Mouse (Mus musculus) spleen, adult 2 months (tissue): Measurements from ENCODE around the gene Gps1. TPM values are rescaled to one million over a fixed set of nuclear protein-coding genes. Genes with fewer than 3 reads are reported as not detected.

Experiments used
- DNase-seq, 2 experiments: peaks; one replicate each; pipeline versions ENCODE4 v3.0.0 to v3.0.0-alpha.2; 2012 to 2021; ENCODE audit warnings: low spot score in 2 of 2, low read depth in 1 of 2
- H3K27ac ChIP-seq: fragments of 200-500 bp; 2 replicates; pipeline ENCODE4 v1.5.1; 2012; ENCODE audit warnings: low read length, inconsistent platforms; ENCODE audit not compliant: insufficient read depth
- H3K27me3 ChIP-seq: fragments of 200-500 bp; 2 replicates; pipeline ENCODE4 v1.6.1; 2012; ENCODE audit warnings: mild to moderate bottlenecking, moderate library complexity, low read length, inconsistent platforms; ENCODE audit not compliant: control insufficient read depth, insufficient read depth
- H3K36me3 ChIP-seq: fragments of 200-500 bp; 2 replicates; pipeline ENCODE4 v1.6.1; 2012; ENCODE audit warnings: mild to moderate bottlenecking, low read length, inconsistent platforms; ENCODE audit not compliant: control insufficient read depth, insufficient read depth
- H3K4me1 ChIP-seq: fragments of 200-500 bp; 2 replicates; pipeline ENCODE4 v1.6.1; 2011; ENCODE audit warnings: inconsistent platforms; ENCODE audit not compliant: control insufficient read depth, insufficient read depth, insufficient read length
- H3K4me3 ChIP-seq: fragments of 200-500 bp; 2 replicates; pipeline ENCODE4 v1.5.1; 2011; ENCODE audit warnings: mild to moderate bottlenecking, inconsistent platforms; ENCODE audit not compliant: insufficient read depth, insufficient read length; ENCODE audit errors: extremely low read depth
- CTCF ChIP-seq: fragments of 200-500 bp; IDR thresholded peaks from 2 replicates; pipeline ENCODE4 v1.5.1; 2011; ENCODE audit warnings: mild to moderate bottlenecking, inconsistent platforms; ENCODE audit not compliant: insufficient read depth, insufficient read length, insufficient replicate concordance; ENCODE audit errors: extremely low read depth
- POLR2A ChIP-seq: fragments of 200-500 bp; IDR thresholded peaks from 2 replicates; pipeline ENCODE4 v1.6.1; 2011; ENCODE audit warnings: low read depth, low read length, inconsistent platforms
- WGBS: fragments of 180-500 bp; shearing (Covaris S2); methylation state at CpG from one replicate; pipeline ENCODE4 v1.1.7; 2018; 5-methylcytosine and 5-hydroxymethylcytosine counted together
- polyA plus RNA-seq: library from polyadenylated mRNA; depleted of rRNA; stranded (reverse); fragments of >200 nt; gene quantifications from 2 replicates; pipeline ENCODE4 v1.2.3, GENCODE M21; 2012

The Gps1 gene
- polyA plus RNA-seq, 1 experiment = 84.9 TPM

DNA sequence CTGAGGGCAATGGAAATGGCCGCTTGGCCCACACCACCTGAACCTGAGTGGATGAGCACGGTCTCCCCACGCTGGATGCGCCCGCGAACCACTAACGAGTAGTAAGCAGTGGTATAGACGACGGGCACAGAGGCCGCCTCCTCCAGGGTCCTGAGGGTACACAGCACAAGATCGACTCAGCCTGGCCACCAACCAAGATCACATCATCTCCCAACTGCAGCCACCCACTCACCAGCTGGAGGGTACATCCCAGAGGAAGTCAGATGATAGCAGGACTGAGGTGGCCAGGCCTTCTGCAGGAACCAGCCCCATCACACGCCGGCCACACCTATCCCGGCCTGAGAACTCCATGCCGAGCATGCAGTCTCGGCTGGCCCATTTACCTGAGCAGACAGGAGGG, 28.0 kb downstream of the Gps1 start:
- 97% methylated on average over 16 of the region's 16 CpGs for WGBS
- no peak overlapping the region for H3K27ac ChIP-seq
- no peaks in the 10 kb centered on the region for H3K4me1 ChIP-seq
- peaks cover 94% of the 10 kb centered on the region for H3K36me3 ChIP-seq
- no peak overlapping the region for H3K4me3 ChIP-seq
- no peak for DNase-seq
- no peaks in the 10 kb centered on the region for H3K27me3 ChIP-seq
- TF ChIP-seq CTCF (no peak), POLR2A (no peak)

GRCm38 (mm10) chr11:120817358-120817757, 33.3 kb downstream of the Gps1 start:
- no peak overlapping the region for H3K27ac ChIP-seq
- TF ChIP-seq CTCF (no peak), POLR2A (no peak)

GRCm38 (mm10) chr11:120818251-120818650, 34.2 kb downstream of the Gps1 start:
- TF ChIP-seq POLR2A (no peak), CTCF (no peak)
- Histone ChIP-seq H3K4me3 (no peak overlapping the region), H3K27ac (no peak overlapping the region), H3K4me1 (peaks cover 4% of the 10 kb centered on the region; the same call in 1 of the 2 replicates), H3K27me3 (no peaks in the 10 kb centered on the region), H3K36me3 (peaks cover 72% of the 10 kb centered on the region)
- 97% methylated on average over 13 of the region's 13 CpGs for WGBS
- no peak for DNase-seq

More at GRCm38 (mm10) chr11:120817358-120817757, 33.3 kb downstream of the Gps1 start:
- Histone ChIP-seq H3K27me3 (no peaks in the 10 kb centered on the region), H3K4me3 (no peak overlapping the region), H3K4me1 (no peaks in the 10 kb centered on the region; the same call in 1 of the 2 replicates), H3K36me3 (peaks cover 81% of the 10 kb centered on the region)
- no peak for DNase-seq
- 95% methylated on average over 6 of the region's 6 CpGs for WGBS

- no peaks in the 10 kb centered on the region for H3K27me3 ChIP-seq
- peaks cover 59% of the 10 kb centered on the region for H3K36me3 ChIP-seq
- 95% methylated on average over 6 of the region's 6 CpGs for WGBS
Observed at GRCm38 (mm10) chr11:120819556-120819955, 35.5 kb downstream of the Gps1 start.

DNA sequence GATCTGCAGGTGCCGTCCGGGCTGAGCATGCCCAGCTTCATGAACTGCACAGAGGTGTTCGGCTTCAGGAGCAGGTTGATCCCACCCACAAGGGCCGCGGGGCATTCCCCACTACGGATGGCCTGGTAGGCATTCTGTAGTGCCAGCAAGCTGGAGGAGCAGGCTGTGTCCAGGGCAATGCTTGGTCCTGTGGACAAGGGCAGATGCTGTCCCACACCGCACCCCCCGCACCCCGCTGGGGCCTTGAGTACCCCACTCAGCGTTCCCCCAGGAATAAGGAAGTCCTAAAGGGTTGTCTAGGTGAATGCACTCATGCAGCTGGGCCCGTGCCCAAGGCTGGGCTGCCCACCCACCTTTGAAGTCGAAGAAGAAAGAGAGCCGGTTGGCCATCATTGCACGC, 36.5 kb downstream of the Gps1 start:
- TF ChIP-seq CTCF = no peak
- no peak for TF ChIP-seq POLR2A
- Histone ChIP-seq H3K36me3 (peaks cover 51% of the 10 kb centered on the region), H3K27ac (no peak overlapping the region), H3K27me3 (no peaks in the 10 kb centered on the region), H3K4me1 (peaks cover 9% of the 10 kb centered on the region; the same call in 1 of the 2 replicates), H3K4me3 (no peak overlapping the region)
- no peak for DNase-seq
- 92% methylated on average over 14 of the region's 14 CpGs for WGBS

More at GRCm38 (mm10) chr11:120819556-120819955, 35.5 kb downstream of the Gps1 start:
- H3K27ac ChIP-seq = no peak overlapping the region
- H3K4me3 ChIP-seq = no peak overlapping the region
- DNase-seq = no peak
- TF ChIP-seq POLR2A (no peak), CTCF (no peak)
- H3K4me1 ChIP-seq = peaks cover 4% of the 10 kb centered on the region; the same call in 1 of the 2 replicates

DNA sequence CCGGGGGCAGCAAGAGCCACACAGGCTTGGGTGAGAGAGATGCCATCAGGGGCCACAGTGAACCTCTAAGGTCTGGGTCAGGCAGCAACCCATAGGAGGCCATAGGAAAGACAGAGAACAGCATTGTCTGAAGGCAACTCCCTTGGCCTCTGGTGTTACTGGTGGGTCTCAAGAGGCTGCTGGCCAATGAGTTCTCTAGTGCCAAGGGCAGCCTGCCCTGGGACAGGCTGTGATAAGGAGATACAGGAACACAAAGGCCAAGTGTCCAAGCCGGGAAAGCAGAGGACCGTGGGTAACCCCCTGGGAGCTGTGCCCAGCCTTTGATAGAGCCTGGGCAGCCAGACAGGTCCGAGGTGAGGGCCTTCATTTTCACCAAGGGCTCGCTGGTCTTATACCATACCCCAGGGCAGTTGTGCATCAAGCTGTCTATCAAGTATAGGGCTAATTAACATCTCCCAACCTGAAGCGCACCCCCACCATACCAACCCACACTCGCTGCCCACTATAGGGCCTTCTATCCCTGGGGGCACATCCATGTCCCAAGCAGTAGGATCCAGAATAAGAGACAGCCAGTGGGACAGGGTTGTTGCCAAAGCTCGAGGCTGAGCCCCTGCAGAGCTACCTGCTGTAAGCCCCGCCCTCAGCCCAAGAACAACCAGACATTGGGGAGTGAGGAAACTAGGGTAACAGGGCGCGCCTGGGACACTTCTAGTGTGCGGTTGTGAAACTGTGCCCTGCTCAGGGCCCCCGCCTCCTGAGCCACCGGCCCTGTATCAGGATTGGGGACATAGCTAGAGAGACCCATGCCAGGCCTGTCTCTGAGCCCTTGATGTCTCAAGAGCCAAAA, 37.2 kb downstream of the Gps1 start:
- Histone ChIP-seq H3K27me3 (no peaks in the 10 kb centered on the region), H3K36me3 (peaks cover 44% of the 10 kb centered on the region), H3K4me1 (peaks cover 12% of the 10 kb centered on the region; the same call in 1 of the 2 replicates), H3K27ac (no peak overlapping the region), H3K4me3 (no peak overlapping the region)
- TF ChIP-seq CTCF (no peak), POLR2A (no peak)
- no peak for DNase-seq
- WGBS = 87% methylated on average over 14 of the region's 14 CpGs

DNA sequence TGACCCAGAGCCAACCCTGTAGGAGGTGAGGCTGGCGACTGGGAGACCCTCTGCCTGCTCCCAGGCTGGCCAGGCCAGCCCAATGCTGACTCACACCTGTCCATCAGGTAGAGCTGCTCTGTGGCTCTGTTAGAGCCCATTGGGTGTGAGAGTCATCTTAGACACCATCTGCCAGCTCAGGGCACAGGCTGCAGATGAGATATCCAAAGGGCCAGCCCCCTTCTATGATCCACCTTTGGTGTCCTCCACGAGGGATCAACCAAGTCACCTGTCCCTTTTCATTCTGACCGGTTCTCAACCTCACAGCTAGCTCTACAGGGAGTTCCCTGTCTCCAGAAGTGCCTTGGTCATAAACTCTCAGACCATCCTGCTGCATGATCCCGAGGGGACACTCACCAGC, 38.2 kb downstream of the Gps1 start:
- H3K36me3 ChIP-seq = peaks cover 34% of the 10 kb centered on the region
- H3K27ac ChIP-seq = no peak overlapping the region

More for the DNA sequence above, 38.2 kb downstream of the Gps1 start:
- Histone ChIP-seq H3K4me1 (peaks cover 12% of the 10 kb centered on the region; the same call in 1 of the 2 replicates), H3K4me3 (no peak overlapping the region), H3K27me3 (no peaks in the 10 kb centered on the region)
- TF ChIP-seq CTCF = no peak
- no peak for TF ChIP-seq POLR2A
- 68% methylated on average over 4 of the region's 4 CpGs for WGBS
- no peak for DNase-seq
